Mouse (Mus musculus): ENCODE data around the gene Cst13. TPM values are rescaled to one million over a fixed set of nuclear protein-coding genes. Genes with fewer than 3 reads are reported as not detected.
A peak's percentile ranks its signal among the peaks of the same experiment; 100 is the strongest.
"Not testable (repeated sequence)": the region's sequence is repeated elsewhere in the genome, so short reads cannot be mapped to it uniquely, and the experiment has no call there.

The Cst13 gene
- not detected for polyA plus RNA-seq (2017; shearing (Covaris generic))

DNA sequence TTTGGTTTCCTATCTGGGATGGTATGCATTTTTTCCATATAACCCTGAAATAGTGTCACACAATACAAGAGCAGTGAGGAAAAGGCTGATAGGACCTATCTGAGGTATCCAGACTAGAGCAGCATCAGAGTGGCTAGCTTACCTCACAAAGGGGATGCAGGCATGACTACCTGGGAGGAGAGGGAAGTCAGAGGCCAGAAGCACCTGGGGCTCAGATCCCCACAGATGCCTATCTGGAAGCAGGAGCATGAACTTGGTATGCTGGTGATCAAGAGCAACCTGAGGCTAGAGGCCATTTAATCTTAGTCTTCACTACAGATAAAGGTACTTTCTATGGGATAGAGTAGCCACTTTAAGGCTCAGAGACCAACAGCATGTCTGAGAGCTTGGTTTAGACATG is at the start of gene Cst13:
TSS of gene Cst13 (plus strand) at position 173 of the 400 bp plus-strand sequence.
- no peak for ATAC-seq

GRCm38 (mm10) chr2:148771397-148771796 is 48.5 kb upstream of the Cst13 start, which contains the start of gene Cst11:
Cst11 (minus strand) TSS chr2:148771497.
- not testable (repeated sequence) for ATAC-seq

DNA sequence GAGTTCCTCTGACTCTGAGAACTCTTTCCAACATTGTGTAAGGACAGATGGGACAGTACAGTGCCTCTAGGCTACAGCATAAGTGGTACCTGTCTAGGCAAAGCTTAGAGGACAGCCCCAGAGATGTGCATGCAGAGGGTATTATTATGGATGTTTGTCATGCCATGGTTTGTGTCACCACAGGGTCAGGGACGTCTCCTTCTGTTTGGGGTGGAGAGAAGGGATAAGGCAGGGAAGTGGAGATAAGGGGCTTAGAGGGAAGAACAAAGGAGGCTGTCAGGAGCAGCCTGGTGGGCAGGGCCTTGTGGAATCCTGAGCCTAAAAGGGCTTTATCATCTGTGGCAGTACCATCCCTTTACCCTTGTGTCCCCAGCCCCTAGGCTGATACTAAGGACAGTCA is 38.2 kb upstream of the Cst13 start, which contains the start of gene 8030411F24Rik:
TSS of gene 8030411F24Rik (plus strand) at position 301 of the 400 bp plus-strand sequence.
- ATAC-seq = no peak

DNA sequence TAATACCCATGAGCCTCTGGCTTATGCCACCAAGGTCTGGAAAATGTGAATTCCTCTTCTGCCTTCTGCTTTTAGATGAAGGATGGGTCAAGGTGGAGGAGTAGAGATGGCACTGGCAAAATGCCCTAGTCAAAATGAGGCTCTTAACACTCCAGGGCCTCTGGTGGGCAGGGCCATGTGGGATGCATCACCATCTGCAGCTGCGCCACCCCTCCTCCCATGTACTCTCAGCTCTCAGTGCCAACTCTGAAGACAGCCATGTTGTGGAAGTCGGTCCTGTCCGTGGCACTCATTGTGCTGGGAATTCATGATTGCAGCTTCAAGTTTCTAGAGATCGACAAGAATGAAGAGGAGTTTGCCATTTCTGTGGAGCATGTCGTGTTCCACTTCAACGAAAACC is 30.7 kb upstream of the Cst13 start, which contains the start of gene Cst12:
TSS of gene Cst12 (plus strand) at position 220 of the 400 bp plus-strand sequence.
- no peak for ATAC-seq

DNA sequence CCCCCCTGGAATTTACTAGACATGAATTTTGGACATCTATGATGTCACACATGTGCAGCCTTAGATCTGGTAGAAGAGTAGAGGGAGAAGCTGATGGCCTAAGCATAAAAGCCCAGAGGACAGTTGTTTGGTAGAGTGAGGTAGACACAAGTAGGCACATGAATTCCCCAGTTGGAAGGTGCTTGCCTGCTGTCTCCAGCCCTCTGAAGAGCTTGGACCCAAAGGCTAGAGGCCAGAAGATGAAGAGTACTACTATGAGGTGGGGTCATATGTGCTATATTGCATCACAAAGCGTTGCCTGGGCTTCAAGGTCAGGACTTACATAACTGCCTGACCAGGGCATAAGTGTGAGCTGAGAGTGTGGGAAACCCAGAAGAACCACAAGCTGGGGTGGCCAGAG is 21.4 kb upstream of the Cst13 start, which contains the start of gene Cst8:
TSS of gene Cst8 (plus strand) at position 301 of the 400 bp plus-strand sequence.
- no peak for ATAC-seq

GRCm38 (mm10) chr2:148801491-148801921 is 18.4 kb upstream of the Cst13 start:
- no peak for ATAC-seq

- no peak for ATAC-seq
Measured at GRCm38 (mm10) chr2:148806696-148807095, 13.2 kb upstream of the Cst13 start.

GRCm38 (mm10) chr2:148825986-148826385 is 6.1 kb downstream of the Cst13 start:
- no peak for ATAC-seq

GRCm38 (mm10) chr2:148834912-148835311 is 15.0 kb downstream of the Cst13 start, which contains the start of gene Cst9:
Cst9 (plus strand) TSS chr2:148835147.
- no peak for ATAC-seq

DNA sequence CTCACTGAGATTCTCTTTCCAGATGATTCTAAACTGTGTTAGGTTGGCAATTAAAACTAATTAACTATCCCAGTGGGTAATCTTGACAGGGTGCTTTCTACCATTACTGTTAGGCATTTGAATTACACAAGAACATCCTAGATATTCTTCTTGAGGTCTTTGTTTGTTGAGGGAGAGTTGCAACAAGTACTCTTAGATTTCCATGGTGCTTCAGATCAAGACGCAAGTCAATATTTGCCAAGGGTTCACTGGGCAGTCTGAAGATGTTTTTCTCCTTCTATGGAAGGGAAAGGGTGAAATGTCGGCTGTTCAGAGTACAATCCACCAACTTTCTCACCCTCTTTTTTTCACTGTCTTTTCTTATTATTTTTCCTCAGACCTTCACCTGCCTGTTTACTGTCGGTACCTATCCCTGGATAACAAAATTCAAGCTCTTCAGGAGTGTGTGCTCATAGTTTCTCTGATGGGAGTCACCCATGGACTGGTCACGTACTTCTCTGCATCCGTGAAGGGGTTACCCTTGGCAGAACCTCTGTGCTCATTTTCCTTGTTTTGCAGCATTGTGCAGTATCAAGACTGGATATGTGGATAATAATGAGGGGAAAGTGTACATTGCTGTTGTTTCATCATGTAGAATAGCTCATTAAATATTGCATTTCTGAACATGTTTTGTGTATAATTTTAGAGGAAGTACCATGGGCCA is 18.3 kb downstream of the Cst13 start:
- no peak for ATAC-seq

- no peak for ATAC-seq
Measured at GRCm38 (mm10) chr2:148839224-148839623, 19.3 kb downstream of the Cst13 start.

DNA sequence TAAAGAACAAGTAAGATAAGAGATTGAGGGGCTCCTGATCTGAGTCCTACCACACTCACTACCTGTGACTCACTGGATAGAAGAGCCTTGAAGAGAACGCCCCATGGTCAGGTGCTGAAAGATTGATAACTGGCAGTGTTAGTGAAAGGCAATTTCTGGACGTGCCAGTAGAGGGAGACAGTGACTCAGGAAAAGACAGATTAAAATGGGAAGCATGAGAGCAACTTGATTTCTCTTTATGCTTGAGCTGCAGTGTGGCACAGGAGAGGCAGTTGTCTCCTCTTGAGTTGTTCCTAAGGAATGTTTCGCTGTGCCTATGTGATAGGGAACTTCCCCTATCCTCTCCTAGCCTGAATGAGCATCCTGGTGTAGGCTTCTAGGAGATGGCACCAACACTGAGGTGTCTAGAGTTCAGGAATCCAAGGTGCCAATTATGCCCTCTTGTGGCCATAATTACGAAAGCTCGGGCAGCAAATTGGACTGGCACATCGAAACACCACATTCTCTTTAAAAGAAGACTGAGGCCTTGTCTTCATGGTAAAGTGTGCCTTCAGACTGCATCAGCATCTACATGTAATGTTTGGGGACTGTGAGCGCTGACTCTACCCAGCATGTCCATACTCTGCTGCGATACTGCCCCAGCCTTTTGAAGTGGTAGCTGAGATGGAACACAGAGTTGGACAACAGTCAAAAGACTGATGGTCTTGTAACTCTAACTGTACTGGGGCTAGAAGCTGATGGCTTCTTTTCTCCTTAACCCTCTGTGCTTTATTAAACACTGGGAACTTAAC is 31.4 kb downstream of the Cst13 start:
- ATAC-seq = peak; percentile 68

GRCm38 (mm10) chr2:148856630-148857400 is 36.9 kb downstream of the Cst13 start:
- ATAC-seq = no peak

DNA sequence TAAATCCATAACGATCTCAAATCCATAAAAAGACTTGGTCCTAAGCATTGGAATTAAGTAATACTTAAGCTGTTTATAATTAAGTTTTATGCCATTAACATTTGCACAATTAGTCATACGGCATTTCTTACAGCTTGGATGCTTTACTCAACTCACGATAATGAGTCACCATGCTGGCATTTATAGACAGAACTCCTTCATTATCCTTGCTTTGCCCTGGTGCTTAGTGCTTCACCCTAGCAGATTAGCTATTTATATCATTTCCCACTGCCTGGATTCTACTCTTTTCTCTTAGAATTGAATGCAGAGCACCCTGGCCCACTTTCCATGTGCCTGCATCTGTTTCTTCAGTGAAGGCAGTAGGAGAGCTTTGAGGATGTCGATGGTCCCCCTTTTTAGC is 37.6 kb downstream of the Cst13 start:
- ATAC-seq = no peak

DNA sequence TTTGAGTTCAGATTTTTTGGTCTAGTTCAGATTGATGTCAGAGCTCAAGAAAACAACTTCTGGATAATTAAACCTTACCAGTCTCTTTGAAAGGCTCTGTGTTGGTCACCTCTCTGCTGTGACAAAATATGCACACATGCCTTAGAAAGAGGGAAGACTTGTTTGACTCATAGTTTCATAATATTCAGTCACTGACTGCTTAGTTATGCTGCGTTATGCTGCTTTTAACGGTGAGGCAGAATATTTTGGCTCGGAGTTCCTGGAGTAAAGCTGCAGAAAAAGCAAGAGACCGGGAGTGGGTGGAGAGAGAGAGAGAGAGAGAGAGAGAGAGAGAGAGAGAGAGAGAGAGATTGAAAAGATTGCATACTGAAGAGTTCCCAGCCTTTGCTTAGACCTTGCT is 41.1 kb downstream of the Cst13 start:
- no peak for ATAC-seq

DNA sequence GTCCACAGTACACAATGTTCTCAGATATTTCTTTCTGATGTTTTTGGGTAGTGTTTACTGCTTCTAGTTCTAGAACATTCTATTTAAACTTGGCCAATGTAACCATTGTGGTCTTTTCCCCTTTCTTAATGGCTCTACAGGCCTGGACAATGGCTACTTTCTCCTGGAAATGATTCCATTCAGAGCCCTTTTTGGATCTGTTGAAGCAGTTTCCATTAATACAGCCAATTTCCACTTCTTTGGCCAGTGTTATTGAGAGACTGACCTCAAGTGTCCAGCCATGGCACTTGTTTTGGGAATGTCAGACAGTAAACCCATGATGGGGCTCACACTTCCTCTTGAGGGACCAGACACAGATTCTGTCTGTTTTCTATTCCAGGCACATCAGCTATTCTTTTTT is 41.8 kb downstream of the Cst13 start:
- no peak for ATAC-seq

GRCm38 (mm10) chr2:148864966-148865365 is 45.1 kb downstream of the Cst13 start, which contains the start of gene 9230104L09Rik:
9230104L09Rik (minus strand) TSS chr2:148865038.
- no peak for ATAC-seq

DNA sequence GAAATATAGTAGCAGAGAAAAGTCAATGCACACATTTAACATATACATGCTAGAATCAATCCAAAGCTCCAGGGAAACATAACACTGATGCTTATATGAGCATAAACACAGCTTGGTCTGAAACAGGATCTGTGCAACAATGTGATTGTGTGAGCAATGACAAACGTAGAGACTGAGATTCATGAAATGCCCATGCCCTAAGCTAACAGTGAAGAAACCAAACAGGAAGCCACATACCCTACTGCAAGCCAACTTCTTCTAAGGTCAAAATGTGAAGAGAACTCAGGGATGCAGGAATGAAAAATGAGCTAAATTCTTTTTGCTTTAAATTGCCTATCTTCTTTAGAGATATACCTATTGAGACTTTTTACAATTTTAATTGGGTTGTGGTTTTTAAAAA is 49.1 kb downstream of the Cst13 start:
- no peak for ATAC-seq

DNA sequence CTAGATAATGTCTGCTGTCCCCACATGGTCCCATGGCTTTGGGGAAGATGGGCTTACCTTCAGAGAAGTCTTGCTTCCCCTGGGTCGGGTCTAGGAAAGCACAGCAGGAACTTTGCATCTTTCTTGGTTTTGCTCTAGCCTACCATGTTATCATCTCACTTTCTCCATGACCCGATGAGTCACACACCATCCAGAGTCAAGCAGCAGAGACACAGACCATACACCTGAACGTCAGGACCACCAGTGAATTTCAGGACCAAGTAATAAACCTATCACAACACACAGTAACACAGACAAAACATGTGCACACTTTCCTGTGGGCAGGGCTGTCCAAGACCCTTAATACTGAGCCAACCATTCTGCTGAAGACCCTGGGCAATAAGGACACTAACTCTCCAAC is 50.6 kb downstream of the Cst13 start:
- ATAC-seq = no peak

DNA sequence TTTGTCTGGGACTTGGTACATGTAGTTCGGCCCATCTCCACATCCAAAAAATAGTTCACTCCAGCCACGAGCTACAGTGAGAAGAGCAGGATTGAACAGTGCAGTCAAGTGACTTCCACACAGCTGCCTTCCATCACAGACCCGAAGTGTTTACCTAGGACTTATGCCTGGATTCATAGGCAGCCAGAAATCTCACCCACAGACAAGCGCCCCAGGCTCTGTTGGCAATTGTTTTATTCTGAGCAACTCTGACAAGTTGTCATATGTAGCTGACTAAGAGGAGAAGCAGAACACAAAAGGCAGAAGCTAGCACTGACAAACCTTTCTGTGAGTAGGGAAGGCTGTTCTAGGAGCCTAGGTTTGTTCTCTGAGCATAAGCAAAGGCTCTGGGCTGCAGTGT is 53.0 kb downstream of the Cst13 start:
- ATAC-seq = no peak

GRCm38 (mm10) chr2:148874224-148874616 is 54.3 kb downstream of the Cst13 start:
- no peak for ATAC-seq

DNA sequence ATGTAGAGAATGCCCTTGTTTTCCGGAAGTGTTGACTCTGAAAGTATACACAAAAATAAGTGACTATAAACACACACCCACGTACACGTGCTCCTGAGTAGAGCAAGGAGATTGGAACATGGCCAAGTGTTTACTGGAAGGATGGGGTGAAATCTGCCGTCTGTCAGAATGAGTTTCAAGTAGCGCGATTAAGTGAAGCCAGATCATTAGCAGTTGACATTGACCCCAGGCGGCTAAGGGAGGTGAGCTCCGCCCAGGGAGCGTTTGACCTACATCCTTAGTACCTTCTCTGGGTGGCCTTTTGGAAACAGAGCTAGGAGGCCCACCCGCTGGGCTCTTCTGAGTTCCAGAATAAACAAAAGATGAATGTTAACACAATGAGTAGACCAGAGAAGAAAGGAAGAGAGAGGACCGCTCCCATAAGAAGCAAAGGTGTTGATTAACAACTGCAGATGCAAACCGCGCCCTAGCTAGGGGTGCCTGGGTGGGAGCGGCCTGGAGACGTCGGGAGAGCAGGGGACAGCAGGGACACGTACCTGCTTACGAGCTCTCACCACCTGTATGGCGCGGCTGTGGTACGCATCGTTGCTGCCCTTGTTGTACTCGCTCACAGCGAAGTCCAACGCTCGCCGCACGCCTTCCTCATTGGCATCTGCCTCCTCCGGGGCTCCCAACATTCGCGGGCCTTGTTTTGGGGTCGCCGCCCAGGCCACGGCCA is 54.9 kb downstream of the Cst13 start:
- ATAC-seq = peak; percentile 58

All from activated CD4-positive, CD25-positive, alpha-beta regulatory T cell, adult 4 months (primary cell).